Mouse (Mus musculus) gonadal fat pad, adult 2 months (tissue): Measurements from ENCODE around the gene Ide. TPM values are rescaled to one million over a fixed set of nuclear protein-coding genes. Genes with fewer than 3 reads are reported as not detected.
"Not testable (repeated sequence)": the region's sequence is repeated elsewhere in the genome, so short reads cannot be mapped to it uniquely, and the experiment has no call there.

Source experiments
- DNase-seq: peaks from one replicate; pipeline ENCODE4 v3.0.0-alpha.2; 2012; ENCODE audit warnings: low read depth
- polyA plus RNA-seq: library from polyadenylated mRNA; depleted of rRNA; stranded (reverse); fragments of >200 nt; gene quantifications from 2 replicates; pipeline ENCODE4 v1.2.3, GENCODE M21; 2012

The Ide gene
- polyA plus RNA-seq, 1 experiment: 38.9 TPM

DNA sequence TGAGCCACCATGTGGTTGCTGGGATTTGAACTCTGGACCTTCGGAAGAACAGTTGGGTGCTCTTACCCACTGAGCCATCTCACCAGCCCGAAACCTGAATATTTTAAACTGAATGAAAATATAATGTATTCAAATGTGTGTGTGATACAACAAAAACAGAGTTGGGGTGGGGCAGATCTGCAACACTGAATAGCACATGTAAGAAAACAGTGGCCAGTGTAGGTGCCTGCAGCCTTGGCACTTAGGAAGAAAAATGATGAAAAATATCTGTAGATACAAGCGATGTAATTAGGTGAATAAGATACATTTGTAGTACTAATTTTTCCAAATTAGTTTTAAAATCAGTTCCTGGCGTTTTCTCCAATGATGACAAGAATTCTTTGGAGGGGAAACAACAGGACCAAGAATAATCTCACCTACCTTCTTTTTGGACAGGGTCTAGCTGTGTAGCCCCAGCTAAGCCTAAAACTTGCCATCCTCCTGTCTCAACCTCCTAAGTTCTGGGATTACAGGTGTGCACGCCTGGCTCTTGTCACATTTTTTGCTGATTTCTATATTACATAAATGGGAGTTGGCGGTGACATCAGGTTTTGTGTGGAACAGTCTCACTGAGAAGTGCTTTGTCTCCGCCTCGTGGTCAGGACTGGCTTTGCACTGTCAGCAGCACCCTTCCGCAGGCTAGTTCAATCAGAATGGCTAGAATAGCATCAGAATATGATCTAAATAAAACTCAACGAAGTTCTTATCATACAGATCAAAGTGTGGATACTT, 72.1 kb downstream of the Ide start:
- DNase-seq: no peak

- no peak for DNase-seq
These were observed 73.4 kb downstream of the Ide start for GRCm38 (mm10) chr19:37263943-37264897.

GRCm38 (mm10) chr19:37263566-37263942, 74.1 kb downstream of the Ide start:
- DNase-seq: no peak

GRCm38 (mm10) chr19:37262389-37262788, 75.3 kb downstream of the Ide start:
- DNase-seq: no peak

- no peak for DNase-seq
These were observed 82.3 kb downstream of the Ide start for GRCm38 (mm10) chr19:37255321-37255720.

DNA sequence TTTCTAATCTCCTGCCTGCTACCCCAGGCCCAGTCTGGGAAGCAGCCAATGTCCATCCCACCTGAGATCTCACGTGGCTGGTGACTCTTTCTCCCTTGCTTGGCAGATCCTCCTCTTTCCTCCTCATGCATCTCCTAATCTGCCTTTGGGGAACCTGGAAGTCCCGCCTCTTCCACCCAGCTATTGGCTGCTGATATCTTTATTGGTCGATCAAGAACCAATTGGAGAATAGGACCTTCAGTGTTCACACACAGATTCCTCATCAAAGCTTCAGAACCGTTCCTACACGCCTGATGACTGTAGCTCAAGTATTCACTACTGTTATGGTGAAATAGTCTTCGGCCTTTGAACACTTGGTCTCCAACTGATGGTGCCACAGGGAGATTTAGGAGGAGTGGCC, 85.5 kb downstream of the Ide start:
- no peak for DNase-seq

DNA sequence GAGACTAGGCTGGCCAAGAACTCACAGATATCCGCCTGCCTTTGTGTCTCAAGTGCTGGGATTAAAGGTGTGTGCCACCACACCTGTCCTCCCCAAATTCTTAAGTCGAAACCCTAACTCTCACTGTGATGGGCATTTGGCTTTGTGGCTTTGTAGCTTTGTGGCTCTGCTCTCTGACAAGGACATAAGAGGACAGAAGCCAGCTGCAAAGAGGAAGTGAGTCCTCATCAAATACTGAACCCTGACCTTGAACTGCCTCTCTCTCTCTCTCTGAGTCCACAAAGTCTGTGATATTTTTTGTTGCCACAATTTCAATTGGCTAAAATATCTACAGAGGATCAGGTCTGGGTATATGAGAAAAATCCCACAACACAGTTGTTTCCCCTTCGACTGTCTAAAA, 89.5 kb downstream of the Ide start:
- DNase-seq: no peak

DNA sequence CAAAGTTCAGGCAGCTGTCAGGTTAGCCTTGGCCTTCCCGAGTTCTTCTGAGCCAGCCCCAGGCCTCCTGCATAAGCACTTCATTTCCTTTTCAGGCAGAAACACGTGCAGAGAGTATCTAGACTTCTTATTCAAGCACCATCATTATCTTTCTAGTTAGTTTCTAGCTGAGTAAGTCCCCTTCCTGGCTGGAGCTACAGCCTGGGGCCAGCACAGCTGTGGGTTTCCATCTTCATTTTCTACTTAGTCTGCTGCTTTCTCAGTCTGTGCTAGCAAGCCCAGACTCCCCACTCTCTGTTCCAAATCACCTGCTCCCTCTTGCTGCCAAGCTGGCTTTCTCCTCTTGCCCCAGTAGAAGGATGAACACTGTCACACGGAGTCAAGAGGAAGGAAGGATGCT, 90.8 kb downstream of the Ide start:
- no peak for DNase-seq

DNA sequence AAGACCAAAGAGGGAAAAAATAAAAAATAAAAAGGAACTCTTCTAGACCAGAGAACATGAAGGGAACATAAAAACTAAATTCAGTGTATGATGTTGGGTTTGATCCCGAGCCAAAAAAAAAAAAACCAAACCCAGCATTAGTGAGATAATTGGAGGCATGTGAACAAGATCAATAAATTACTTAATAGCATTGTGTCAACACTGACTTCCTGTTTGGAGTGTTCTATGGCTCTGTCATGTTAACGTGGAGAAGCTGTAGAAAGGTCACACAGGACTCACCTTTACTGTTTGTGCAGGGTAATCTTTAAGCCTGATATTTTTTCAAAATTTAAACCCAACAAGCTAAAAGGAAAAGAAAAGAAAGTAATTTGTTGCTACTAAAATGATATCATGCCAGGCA, 94.9 kb downstream of the Ide start:
- no peak for DNase-seq

DNA sequence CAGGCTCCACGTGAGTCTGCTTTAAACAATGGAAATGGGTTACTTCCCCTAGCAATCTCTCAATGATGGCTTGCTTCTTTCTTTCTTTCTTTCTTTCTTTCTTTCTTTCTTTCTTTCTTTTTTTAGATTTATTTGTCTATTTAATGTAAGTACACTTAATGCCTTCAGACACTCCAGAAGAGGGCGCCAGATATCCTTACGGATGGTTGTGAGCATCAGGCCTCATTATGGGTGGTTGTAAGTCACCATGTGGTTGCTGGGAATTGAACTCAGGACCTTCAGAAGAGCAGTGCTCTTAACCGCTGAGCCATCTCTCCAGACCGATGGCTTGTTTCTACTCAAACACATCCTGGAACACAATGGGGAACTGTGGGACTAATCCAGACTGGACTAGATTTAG, 96.5 kb downstream of the Ide start:
- DNase-seq: no peak

DNA sequence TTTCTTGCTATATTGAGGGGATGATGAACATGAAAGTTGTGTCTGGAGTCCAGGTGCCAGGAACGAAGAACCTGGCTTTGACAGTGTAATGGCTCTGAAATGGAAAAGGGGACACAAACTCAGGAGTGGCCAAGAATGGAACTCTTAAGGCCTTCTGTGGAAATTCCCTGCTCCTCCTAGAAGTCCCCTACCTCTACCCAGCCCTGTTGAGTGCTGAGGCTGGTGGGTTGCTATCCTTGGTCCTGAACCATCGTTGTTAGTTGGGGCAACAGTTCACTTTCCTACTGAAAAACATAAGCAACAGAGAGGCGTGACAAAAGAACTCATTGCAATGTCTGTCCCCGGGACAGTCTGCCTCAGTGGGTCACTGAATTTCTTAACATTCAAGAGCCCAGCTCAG, 98.6 kb downstream of the Ide start:
- no peak for DNase-seq

GRCm38 (mm10) chr19:37238651-37239050, 99.0 kb downstream of the Ide start:
- no peak for DNase-seq

DNA sequence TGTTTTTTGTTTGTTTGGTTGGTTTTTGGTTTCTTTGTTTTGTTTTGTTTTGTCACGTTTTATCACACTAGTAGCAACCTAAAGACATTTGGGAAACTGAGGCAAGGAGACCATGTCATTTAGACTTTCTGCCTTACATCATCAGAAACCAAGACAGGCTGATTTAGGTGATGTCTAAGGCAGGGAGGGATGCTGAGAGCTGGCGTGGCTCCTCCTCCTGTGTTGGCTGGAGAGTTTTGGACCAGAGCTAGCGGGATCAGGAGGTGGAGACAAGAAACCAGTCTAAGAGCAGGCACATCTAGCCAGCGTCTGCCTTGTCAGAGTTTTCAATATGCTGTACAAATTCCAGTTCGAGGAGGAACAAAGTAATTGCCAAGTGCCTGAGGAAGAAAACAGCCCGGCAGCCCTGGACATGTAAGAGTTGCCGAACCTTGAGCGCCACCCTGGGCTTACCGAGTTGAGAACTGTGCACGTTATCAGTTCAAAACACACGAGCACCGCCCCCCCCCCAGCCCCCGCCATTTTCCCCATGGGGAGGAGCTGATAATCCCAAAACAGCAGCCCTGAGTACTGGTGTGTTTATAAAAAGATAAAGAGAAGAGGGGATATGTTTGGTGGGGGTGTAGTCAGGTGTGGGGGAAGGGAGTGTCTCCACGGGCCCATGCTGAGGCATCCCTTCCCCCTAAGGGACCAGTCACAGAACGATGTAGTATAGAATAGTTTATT, 99.8 kb downstream of the Ide start:
- DNase-seq: no peak

DNA sequence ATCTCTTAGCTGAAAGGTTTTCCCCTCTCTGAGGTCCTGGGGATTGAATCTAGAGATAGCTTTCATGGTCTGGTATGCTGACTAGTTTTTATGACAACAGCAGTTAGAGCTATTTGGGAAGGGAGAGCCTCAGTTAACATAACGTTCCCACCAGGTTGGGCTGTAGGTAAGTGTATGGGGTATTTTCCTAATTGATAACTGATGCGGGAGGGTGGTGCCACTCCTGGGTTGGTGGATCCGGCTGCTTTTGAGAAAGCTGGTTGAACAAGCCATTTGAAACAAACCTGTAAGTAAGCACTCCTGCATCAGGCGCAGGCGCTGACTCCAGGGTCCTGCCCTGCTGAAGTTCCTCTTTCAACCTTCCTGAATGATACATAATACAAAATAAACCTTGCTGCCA, 100.3 kb downstream of the Ide start:
- no peak for DNase-seq

DNA sequence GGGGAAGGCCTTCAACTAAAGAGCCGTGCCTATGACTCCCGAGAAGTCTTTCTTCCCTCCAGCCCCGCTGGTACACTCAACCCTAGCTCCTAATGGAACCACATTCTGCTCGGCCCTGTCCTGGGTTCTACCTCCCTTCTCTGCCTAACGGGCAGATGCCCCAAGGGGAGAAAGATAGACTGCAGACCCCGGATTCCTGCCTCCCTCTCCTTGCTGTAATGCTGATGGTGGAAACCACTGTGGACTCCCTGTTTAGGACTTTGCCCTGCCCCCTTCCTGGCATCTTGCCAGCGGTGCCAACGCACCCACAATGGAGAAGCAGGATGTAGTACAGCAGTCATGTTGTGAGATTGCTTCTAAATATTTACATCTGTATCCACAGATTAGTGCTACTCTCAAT, 101.8 kb downstream of the Ide start:
- no peak for DNase-seq

- no peak for DNase-seq
These were observed 103.8 kb downstream of the Ide start for GRCm38 (mm10) chr19:37233561-37234539.

GRCm38 (mm10) chr19:37232598-37232997, 105.1 kb downstream of the Ide start:
- DNase-seq: not testable (repeated sequence)

DNA sequence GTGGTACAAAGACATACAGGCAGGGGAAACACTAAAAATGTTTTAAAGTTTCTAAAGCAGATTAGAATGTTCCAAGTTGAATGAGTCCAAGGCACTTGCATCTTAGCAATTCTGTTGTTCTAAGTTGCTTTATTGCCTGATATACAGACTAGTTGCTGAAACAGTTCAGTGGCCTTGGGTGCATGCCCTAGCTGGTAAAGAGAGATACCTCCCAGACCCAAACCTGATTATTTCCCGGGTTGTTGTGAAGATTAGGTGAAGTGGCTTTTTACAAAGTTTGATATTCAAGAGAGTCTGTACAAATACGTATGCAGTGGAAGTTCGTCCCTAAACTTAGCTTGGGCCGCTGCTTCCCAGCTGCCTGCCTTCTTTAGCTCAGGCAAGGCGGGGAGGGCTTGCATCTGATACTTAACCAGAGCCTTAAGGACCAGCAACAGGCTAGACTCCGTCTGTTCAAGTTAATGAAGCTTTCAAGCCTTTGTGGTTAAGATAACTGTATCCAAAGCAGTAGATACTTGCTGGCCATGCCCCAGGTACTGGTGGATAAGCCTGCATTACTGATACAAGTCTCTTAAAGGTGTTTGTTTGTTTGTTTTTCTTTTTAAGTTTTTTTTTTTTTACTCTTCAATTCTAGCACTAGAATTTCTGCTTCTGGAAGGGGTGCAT, 112.3 kb downstream of the Ide start:
- no peak for DNase-seq
